Mouse (Mus musculus) neutrophil, adult 5-6 weeks (primary cell): Measurements from ENCODE around the gene Ppp5c. TPM values are rescaled to one million over a fixed set of nuclear protein-coding genes. Genes with fewer than 3 reads are reported as not detected.
"Not testable (repeated sequence)": the region's sequence is repeated elsewhere in the genome, so short reads cannot be mapped to it uniquely, and the experiment has no call there.

Source experiments
- ATAC-seq: fragments of 151-379, 151-347 bp; 2 replicates; pipeline ENCODE4 v1.8.0; 2017; ENCODE audit warnings: mild to moderate bottlenecking, moderate TSS enrichment; ENCODE audit not compliant: insufficient number of reproducible peaks, poor library complexity, low FRiP score, severe bottlenecking; ENCODE audit errors: extremely low read depth
- total RNA-seq: library from RNA; stranded (forward); fragments of 200-1000 nt; gene quantifications from 2 replicates; pipeline ENCODE4 v1.2.3, GENCODE M21; 2017

Gene Ppp5c
- total RNA-seq, result 50.3 and 54.0 TPM in 2 replicates

- peak; percentile 57 for ATAC-seq
Observed at GRCm38 (mm10) chr7:17027588-17028343, at the start of gene Ppp5c. Gene Ppp5c (minus strand): TSS chr7:17027924.

- no peak for ATAC-seq
Observed at GRCm38 (mm10) chr7:17076542-17076941, 48.8 kb upstream of the Ppp5c start.

GRCm38 (mm10) chr7:17073904-17074615, 46.3 kb upstream of the Ppp5c start, which contains the start of gene Psg16:
Gene Psg16 (plus strand): TSS chr7:17074040.
- peak; percentile 55; the same call in 1 of the 2 replicates for ATAC-seq

- no peak for ATAC-seq
Observed at GRCm38 (mm10) chr7:17073513-17073903, 45.8 kb upstream of the Ppp5c start.

- ATAC-seq, result not testable (repeated sequence)
Observed at GRCm38 (mm10) chr7:17067651-17068050, 39.9 kb upstream of the Ppp5c start.

- no peak for ATAC-seq
Observed at GRCm38 (mm10) chr7:17067000-17067399, 39.3 kb upstream of the Ppp5c start.

GRCm38 (mm10) chr7:17066412-17066811, 38.7 kb upstream of the Ppp5c start:
- ATAC-seq, result peak; percentile 39; the same call in 1 of the 2 replicates

GRCm38 (mm10) chr7:17065620-17066019, 37.9 kb upstream of the Ppp5c start:
- ATAC-seq, result no peak

GRCm38 (mm10) chr7:17062845-17063244, 35.1 kb upstream of the Ppp5c start:
- ATAC-seq, result peak; percentile 31; the same call in 1 of the 2 replicates

- ATAC-seq, result no peak
Observed at GRCm38 (mm10) chr7:17062389-17062788, 34.7 kb upstream of the Ppp5c start, which contains the start of gene Hif3a. Gene Hif3a (minus strand): TSS chr7:17062427.

- no peak for ATAC-seq
Observed at GRCm38 (mm10) chr7:17060782-17061605, 33.3 kb upstream of the Ppp5c start.

- ATAC-seq, result no peak
Observed at GRCm38 (mm10) chr7:17060031-17060781, 32.5 kb upstream of the Ppp5c start.

GRCm38 (mm10) chr7:17059463-17059844, 31.7 kb upstream of the Ppp5c start:
- ATAC-seq, result no peak

- ATAC-seq, result no peak; the same call in 1 of the 2 replicates
Observed at GRCm38 (mm10) chr7:17058816-17059462, 31.2 kb upstream of the Ppp5c start.

- peak; percentile 45 for ATAC-seq
Observed at GRCm38 (mm10) chr7:17058071-17058689, 30.5 kb upstream of the Ppp5c start.

- no peak for ATAC-seq
Observed at GRCm38 (mm10) chr7:17056601-17057523, 29.1 kb upstream of the Ppp5c start.
